Comparison of ENCODE assay signal across 8 mouse cellular contexts in genomic region chr19:45581257-45581656, GRCm38 (mm10). TPM values are rescaled to one million over a fixed set of nuclear protein-coding genes. Genes with fewer than 3 reads are reported as not detected.
DNase-seq lines count a peak whose midpoint lies in the region.

No protein-coding gene starts in this region.

- peak; percentile 19 to 33 for DNase-seq in cerebellum, adult 18-20 months
- DNase-seq in cerebellum, adult 11 months: no peak
- peak; percentile 27 to 64 for DNase-seq in layer of hippocampus, adult 18-20 months (ENCODE audit: low spot score in 2 of 2)
- no peak for DNase-seq in layer of hippocampus, adult 9-11 months
- peak; percentile 55 for DNase-seq in adrenal gland, adult 2 months
- peak; percentile 69 for DNase-seq in gastrocnemius, postnatal 10 days
- DNase-seq in lung, postnatal 25 days (ENCODE audit: low spot score): peak; percentile 55
- peak; percentile 77 for DNase-seq in testis, postnatal 10 days (ENCODE audit: low spot score)

RNA-seq across cellular contexts. Expression of gene Gm17018, which starts 20.8 kb away (rescaled TPM):
- 10 to 100 TPM; 59.5 to 64.0 TPM for total RNA-seq in layer of hippocampus, adult 18-20 months (2021)
- total RNA-seq in adrenal gland, adult 2 months (2021): 10 to 100 TPM; 29.0 to 38.0 TPM
- polyA plus RNA-seq in adrenal gland, adult 2 months (2012; rRNA removed): 0.98 and 2.1 TPM in 2 replicates
- 10 to 100 TPM; 12.4 to 13.8 TPM for total RNA-seq in gastrocnemius, postnatal 10 days (2021)

RNA-seq across cellular contexts. Expression of gene Poll, which starts 20.9 kb away (rescaled TPM):
- total RNA-seq in layer of hippocampus, adult 18-20 months (2021): 10 to 100 TPM in 1 of 2 experiments, 1 to 10 TPM in 1; 9.5 to 11.1 TPM
- 10 to 100 TPM; 10.3 to 14.9 TPM for total RNA-seq in adrenal gland, adult 2 months (2021)
- polyA plus RNA-seq in adrenal gland, adult 2 months (2012; rRNA removed): 11.3 and 11.9 TPM in 2 replicates
- total RNA-seq in gastrocnemius, postnatal 10 days (2021): 10 to 100 TPM in 1 of 2 experiments, 1 to 10 TPM in 1; 8.5 to 10.4 TPM

Comparison
In these comparisons a context has a peak if more than half of its experiments do, and no peak if none do; other contexts are left out.
1. DNase-seq: peak in cerebellum, adult 18-20 months (2 of 2), layer of hippocampus, adult 18-20 months (2 of 2), adrenal gland, adult 2 months (single experiment), gastrocnemius, postnatal 10 days (single experiment), lung, postnatal 25 days (single experiment) and testis, postnatal 10 days (single experiment); none in cerebellum, adult 11 months (single experiment) and layer of hippocampus, adult 9-11 months (single experiment).